Mouse (Mus musculus) liver, embryonic 15.5 days (tissue): ENCODE results near the gene Itpr2. TPM values are rescaled to one million over a fixed set of nuclear protein-coding genes. Genes with fewer than 3 reads are reported as not detected.

Experiments
- ATAC-seq: fragments of 200-750 bp; cut with Nextera tagmentation; 2 replicates; pipeline ENCODE4 v1.8.0; 2017; ENCODE audit warnings: moderate number of reproducible peaks, mild to moderate bottlenecking, moderate library complexity; ENCODE audit not compliant: insufficient read depth
- H3K27ac ChIP-seq: fragments of 300-500 bp; sonication (generic); replicated peaks from 2 replicates; pipeline ENCODE4 v1.5.1; 2015; ENCODE audit warnings: mild to moderate bottlenecking, inconsistent platforms
- H3K27me3 ChIP-seq: fragments of 300-500 bp; sonication (generic); 2 replicates; pipeline ENCODE4 v1.6.1; 2015; ENCODE audit warnings: mild to moderate bottlenecking, inconsistent platforms
- H3K36me3 ChIP-seq: fragments of 300-500 bp; sonication (generic); replicated peaks from 2 replicates; pipeline ENCODE4 v1.6.1; 2015; ENCODE audit warnings: moderate library complexity, mild to moderate bottlenecking, inconsistent platforms
- H3K4me1 ChIP-seq: fragments of 300-500 bp; sonication (generic); replicated peaks from 2 replicates; pipeline ENCODE4 v1.6.1; 2015; ENCODE audit warnings: inconsistent platforms
- H3K4me2 ChIP-seq: fragments of 300-500 bp; sonication (generic); 2 replicates; pipeline ENCODE4 v1.6.1; 2015; ENCODE audit warnings: moderate library complexity, mild to moderate bottlenecking, inconsistent platforms
- H3K4me3 ChIP-seq: fragments of 300-500 bp; sonication (generic); replicated peaks from 2 replicates; pipeline ENCODE4 v1.5.1; 2015; ENCODE audit warnings: mild to moderate bottlenecking, inconsistent platforms
- H3K9ac ChIP-seq: fragments of 300-500 bp; sonication (generic); 2 replicates; pipeline ENCODE4 v1.6.1; 2015; ENCODE audit warnings: moderate library complexity, mild to moderate bottlenecking, inconsistent platforms
- H3K9me3 ChIP-seq: fragments of 300-500 bp; sonication (generic); replicated peaks from 2 replicates; pipeline ENCODE4 v1.6.1; 2016; ENCODE audit warnings: inconsistent platforms
- WGBS: fragments of 180-500 bp; shearing (Covaris S2); methylation state at CpG from one replicate; pipeline ENCODE4 v1.1.7; 2015; ENCODE audit warnings: mixed read lengths; ENCODE audit not compliant: insufficient replicate concordance; 5-methylcytosine and 5-hydroxymethylcytosine counted together
- polyA plus RNA-seq: library from polyadenylated mRNA; unstranded; fragments of >200 nt; fragmentation: Nextera tagmentation; extraction: Ambion mirVana; gene quantifications from 2 replicates; pipeline ENCODE4 v1.2.1, GENCODE M21; 2015

Gene Itpr2
- polyA plus RNA-seq, 1 experiment from 2014 or later, result 4.2 TPM

DNA sequence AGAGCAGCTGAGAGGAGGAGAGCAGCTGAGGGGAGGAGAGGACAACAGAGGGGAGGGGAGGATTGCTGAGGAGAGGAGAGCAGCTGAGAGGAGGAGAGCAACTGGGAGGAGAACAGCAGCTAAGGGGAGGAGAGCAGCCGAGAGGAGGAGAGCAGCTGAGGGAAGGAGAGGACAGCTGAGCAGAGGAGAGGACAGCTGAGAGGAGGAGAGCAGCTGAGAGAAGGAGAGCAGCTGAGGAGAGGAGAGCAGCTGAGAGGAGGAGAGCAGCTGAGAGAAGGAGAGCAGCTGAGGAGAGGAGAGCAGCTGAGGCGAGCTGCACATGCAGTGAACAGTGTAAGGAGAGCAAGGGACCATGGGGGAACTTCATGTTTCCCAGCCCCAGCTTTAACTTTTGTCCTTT, 62.2 kb downstream of the Itpr2 start:
- Histone ChIP-seq H3K36me3 (no peaks in the 10 kb centered on the region), H3K27ac (no peak overlapping the region), H3K9me3 (no peaks in the 10 kb centered on the region), H3K27me3 (no peaks in the 10 kb centered on the region; the same call in 1 of the 2 replicates), H3K4me1 (no peaks in the 10 kb centered on the region), H3K4me2 (no peak overlapping the region), H3K9ac (no peak overlapping the region), H3K4me3 (no peak overlapping the region)
- WGBS, result 35% methylated on average over 2 of the region's 2 CpGs
- ATAC-seq, result no peak

DNA sequence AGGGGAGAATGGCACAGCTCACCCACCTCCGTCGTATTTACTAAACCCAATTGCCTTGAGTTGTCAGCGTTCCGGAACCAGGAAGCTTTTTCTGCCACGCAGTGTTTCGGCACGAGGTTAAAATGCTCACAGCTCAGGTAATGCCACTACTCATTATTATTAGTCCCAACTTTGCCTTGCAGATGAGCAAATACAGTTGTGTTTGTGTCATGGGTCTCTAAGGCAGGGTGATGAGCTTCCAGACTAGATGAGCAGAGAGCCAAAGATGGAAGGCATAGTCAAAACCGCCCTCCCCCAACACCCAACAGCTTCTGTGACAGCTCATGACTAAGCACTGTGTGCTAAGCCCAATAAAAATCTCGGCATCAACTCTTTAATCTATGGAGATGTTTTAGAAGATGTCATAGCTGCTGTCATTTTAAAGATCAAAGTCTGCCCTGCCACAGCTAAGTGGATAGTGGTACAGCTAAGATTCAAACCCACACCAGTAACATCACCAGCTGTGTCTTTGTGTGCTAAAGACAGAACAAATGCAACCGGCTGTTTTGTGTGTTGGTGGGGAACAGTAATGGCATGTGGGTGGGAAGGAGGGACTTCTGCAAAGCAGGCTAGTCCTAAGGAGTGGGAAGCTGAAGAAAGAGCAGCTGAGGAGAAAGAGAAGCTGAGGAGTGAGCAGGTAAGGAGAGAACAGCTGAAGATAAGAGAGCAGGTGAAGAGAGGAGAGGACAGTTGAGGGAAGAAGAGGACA, 62.8 kb downstream of the Itpr2 start:
- Histone ChIP-seq H3K27me3 (no peaks in the 10 kb centered on the region; the same call in 1 of the 2 replicates), H3K9me3 (no peaks in the 10 kb centered on the region), H3K9ac (no peak overlapping the region), H3K27ac (no peak overlapping the region), H3K4me3 (no peak overlapping the region), H3K36me3 (no peaks in the 10 kb centered on the region), H3K4me2 (no peak overlapping the region), H3K4me1 (no peaks in the 10 kb centered on the region)
- WGBS, result 70% methylated on average over 10 of the region's 10 CpGs
- ATAC-seq, result no peak

DNA sequence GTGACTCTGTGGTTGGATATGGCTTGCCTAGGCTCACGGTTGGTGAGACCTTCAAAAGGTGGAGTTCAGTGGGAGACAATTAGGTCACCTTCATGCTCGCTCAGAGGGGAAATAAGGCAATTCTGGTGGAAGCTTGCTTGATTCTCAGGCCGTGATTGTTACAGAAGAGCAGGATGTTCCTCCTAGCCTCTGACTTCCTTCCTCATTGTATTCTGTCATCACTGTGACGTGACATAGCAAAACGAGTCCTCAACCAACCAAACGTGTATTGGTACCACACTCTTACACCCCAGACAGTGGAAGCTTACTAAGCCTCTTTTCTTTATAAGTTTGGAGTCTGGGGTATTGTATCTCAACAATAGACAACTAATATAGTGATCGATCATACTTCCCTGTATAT, 64.0 kb downstream of the Itpr2 start:
- H3K36me3 ChIP-seq, result no peaks in the 10 kb centered on the region
- H3K27ac ChIP-seq, result no peak overlapping the region
- H3K4me3 ChIP-seq, result no peak overlapping the region
- no peaks in the 10 kb centered on the region for H3K9me3 ChIP-seq
- H3K9ac ChIP-seq, result no peak overlapping the region
- no peak overlapping the region for H3K4me2 ChIP-seq
- H3K27me3 ChIP-seq, result no peaks in the 10 kb centered on the region; the same call in 1 of the 2 replicates
- H3K4me1 ChIP-seq, result no peaks in the 10 kb centered on the region
- no peak for ATAC-seq
- 26% methylated on average over 7 of the region's 7 CpGs for WGBS

DNA sequence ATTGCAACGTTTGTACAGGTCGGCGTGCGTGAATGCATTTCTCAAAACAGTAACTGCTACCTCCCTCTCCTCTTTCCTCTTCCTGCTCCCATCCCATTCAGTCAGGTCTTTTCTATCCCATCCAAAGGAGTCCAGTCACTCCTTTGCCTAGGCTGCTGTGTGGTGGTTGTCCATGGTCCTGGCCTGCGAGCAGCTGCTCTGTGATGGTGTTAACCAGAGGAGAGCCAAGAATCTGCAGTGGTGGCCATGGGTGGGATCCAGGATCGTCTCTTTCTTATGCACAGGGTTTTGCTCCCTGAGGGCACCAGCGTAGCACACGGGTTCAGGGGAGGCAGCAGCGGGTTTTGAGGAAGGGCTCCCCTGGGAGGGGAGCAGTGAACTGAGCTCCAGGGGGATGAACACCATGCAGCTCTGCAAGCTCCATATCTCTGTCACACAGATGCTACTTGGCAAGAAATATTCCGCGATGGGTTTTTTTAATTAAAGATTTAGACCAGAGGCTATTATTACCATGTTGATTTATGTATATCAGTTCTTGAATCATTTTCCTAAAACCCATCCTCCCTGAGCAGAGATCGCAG, 65.0 kb downstream of the Itpr2 start:
- no peak for ATAC-seq
- WGBS, result 47% methylated on average over 12 of the region's 12 CpGs
- Histone ChIP-seq H3K4me2 (no peak overlapping the region), H3K9ac (no peak overlapping the region), H3K4me1 (no peaks in the 10 kb centered on the region), H3K27me3 (no peaks in the 10 kb centered on the region), H3K9me3 (no peaks in the 10 kb centered on the region), H3K4me3 (no peak overlapping the region), H3K27ac (no peak overlapping the region), H3K36me3 (no peaks in the 10 kb centered on the region)

DNA sequence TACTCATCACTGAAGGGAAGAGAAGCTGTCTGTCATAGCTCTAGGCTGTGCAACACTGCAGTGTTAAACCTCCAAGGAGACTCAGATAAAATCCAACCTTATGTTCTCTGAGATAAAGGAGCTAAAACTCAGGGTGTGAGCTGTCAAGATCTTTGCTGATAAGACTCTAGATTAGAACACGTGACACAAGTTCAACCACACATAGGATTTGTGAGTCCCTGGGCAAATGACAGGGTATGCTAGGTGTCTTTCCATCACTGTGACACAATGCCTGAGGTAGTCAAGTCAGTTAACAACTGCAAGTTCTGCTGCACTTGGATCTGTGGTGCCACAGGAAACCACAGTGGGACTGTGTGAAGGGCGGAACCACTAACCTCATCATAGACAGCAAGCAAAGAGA, 67.8 kb downstream of the Itpr2 start:
- H3K27ac ChIP-seq, result no peak overlapping the region
- no peaks in the 10 kb centered on the region for H3K9me3 ChIP-seq
- 39% methylated on average over 2 of the region's 2 CpGs for WGBS
- ATAC-seq, result no peak
- H3K27me3 ChIP-seq, result no peaks in the 10 kb centered on the region
- 0 out of 2 replicates have a peak, but pooled peaks cover 3% of the 10 kb centered on the region for H3K4me1 ChIP-seq
- no peak overlapping the region for H3K9ac ChIP-seq
- H3K4me3 ChIP-seq, result no peak overlapping the region
- H3K4me2 ChIP-seq, result no peak overlapping the region
- H3K36me3 ChIP-seq, result no peaks in the 10 kb centered on the region

DNA sequence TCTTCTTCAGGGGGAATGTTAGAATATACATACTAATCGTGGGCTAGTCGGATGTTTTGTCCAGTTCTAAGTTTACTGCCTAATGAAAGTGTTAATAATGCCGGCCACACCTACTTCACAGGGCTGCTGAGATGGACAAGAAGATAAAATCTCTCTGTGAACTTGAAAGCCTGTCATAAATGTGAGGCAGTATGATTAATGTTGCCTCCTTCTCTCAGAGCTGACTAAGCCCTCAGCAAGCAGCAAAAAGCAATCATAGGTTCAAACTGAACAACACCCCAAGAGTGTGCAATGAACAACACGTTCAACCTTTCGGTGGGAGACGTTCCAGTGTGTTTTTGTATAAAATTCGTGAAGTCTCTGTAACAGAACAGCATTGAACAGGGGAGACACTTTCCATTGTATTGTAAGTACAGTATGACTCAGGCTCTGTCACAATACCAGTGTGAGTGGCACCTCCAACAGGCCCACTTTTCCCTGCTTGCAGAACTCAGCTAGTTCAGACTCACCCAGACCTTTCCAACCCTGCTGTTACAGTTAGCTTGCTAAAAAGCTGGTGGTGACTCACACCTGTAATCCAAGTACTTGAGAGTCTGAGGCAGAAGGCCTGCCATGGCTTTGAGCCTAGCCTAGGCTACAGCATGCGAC, 69.7 kb downstream of the Itpr2 start:
- no peak for ATAC-seq
- H3K27me3 ChIP-seq, result no peaks in the 10 kb centered on the region
- no peak overlapping the region for H3K4me3 ChIP-seq
- no peaks in the 10 kb centered on the region for H3K36me3 ChIP-seq
- no peak overlapping the region for H3K27ac ChIP-seq
- no peaks in the 10 kb centered on the region for H3K9me3 ChIP-seq
- H3K9ac ChIP-seq, result no peak overlapping the region
- 0 out of 2 replicates have a peak, but pooled peaks cover 3% of the 10 kb centered on the region for H3K4me1 ChIP-seq
- no peak overlapping the region for H3K4me2 ChIP-seq
- WGBS, result 53% methylated on average over 8 of the region's 8 CpGs

DNA sequence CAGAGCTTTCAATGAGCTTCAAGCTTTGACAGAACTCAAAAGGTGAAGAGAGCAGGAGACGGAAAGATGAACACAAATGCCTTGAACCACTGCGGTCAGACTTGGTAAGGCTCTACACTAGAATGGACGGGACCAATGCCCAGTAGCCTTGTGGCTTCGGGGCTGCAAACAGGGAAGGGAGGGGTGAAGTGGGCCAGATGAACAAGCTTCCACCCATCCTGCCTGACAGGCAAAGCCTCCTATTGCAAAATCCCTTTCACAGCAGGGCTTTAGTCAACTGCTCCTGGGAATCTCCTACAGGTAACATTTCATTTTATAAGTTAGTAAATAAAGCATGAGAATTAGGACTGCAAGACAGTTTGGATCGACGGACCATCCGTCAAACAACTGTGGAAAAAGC, 70.2 kb downstream of the Itpr2 start:
- no peak overlapping the region for H3K4me3 ChIP-seq
- H3K4me1 ChIP-seq, result 0 out of 2 replicates have a peak, but pooled peaks cover 3% of the 10 kb centered on the region
- H3K9ac ChIP-seq, result no peak overlapping the region
- H3K27me3 ChIP-seq, result no peaks in the 10 kb centered on the region
- H3K9me3 ChIP-seq, result no peaks in the 10 kb centered on the region
- no peak for ATAC-seq
- no peaks in the 10 kb centered on the region for H3K36me3 ChIP-seq
- no peak overlapping the region for H3K4me2 ChIP-seq
- no peak overlapping the region for H3K27ac ChIP-seq
- 64% methylated on average over 7 of the region's 7 CpGs for WGBS

DNA sequence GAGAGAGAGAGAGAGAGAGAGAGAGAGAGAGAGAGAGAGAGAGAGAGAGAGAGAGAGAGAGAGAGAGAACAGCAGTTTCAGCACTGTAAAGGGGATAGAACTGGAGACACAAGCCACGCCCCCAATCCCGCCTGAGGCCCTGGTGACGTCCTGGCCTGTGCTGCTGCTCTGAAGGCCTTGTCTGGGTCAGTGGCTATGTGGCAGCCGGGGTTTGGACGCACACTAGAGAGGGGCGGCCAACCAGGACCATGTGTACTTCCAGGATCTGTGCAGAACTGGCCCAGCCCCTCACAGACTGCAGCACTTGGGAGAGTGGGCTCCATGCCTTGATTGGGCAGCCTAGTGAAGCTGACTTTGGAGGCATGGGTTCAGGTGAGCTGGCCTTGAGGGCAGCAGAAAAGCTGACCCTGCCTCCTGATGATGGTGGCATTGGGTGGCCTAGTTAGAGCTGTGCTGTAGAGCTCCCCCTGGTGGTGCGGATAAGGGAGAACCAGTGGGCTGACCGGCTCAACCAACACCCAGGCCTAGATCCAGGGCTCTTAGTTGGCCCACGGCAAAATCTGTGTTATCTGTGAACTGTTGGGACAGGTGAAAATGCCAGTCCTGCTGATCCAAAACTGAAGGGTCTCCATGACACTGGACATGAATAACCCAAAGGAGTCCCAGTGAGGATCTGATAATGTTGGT, 72.2 kb downstream of the Itpr2 start:
- H3K4me2 ChIP-seq, result no peak overlapping the region
- 41% methylated on average over 9 of the region's 9 CpGs for WGBS
- no peaks in the 10 kb centered on the region for H3K27me3 ChIP-seq
- H3K9ac ChIP-seq, result no peak overlapping the region
- H3K9me3 ChIP-seq, result no peaks in the 10 kb centered on the region
- H3K27ac ChIP-seq, result no peak overlapping the region
- ATAC-seq, result peak; percentile 46; the same call in 1 of the 2 replicates
- no peak overlapping the region for H3K4me3 ChIP-seq
- 0 out of 2 replicates have a peak, but pooled peaks cover 3% of the 10 kb centered on the region for H3K4me1 ChIP-seq
- H3K36me3 ChIP-seq, result no peaks in the 10 kb centered on the region

DNA sequence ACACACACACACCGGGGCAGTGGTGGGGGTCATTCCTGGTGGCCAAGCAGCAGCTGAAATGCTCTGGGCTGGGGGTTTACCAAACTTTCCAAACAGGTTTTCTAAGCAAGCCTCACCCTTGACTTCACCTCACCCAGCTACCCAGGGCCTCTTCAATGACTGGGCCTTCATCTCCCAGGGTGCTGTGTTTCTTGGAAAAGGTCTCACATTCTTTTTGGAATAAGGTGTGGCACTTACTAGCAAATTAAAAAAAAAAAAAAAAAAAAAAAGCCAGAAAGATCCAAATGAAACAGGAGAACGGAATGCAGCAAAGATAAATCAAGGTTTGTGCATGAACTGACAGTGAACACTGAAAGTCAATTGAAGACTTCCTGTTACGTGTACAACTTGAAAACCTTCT, 77.2 kb downstream of the Itpr2 start:
- no peak overlapping the region for H3K4me3 ChIP-seq
- no peak overlapping the region for H3K9ac ChIP-seq
- no peaks in the 10 kb centered on the region for H3K27me3 ChIP-seq
- ATAC-seq, result no peak
- H3K36me3 ChIP-seq, result no peaks in the 10 kb centered on the region
- no peaks in the 10 kb centered on the region for H3K9me3 ChIP-seq
- H3K4me1 ChIP-seq, result 0 out of 2 replicates have a peak, but pooled peaks cover 1% of the 10 kb centered on the region
- no peak overlapping the region for H3K4me2 ChIP-seq
- no peak overlapping the region for H3K27ac ChIP-seq
- 62% methylated on average over 3 of the region's 3 CpGs for WGBS

DNA sequence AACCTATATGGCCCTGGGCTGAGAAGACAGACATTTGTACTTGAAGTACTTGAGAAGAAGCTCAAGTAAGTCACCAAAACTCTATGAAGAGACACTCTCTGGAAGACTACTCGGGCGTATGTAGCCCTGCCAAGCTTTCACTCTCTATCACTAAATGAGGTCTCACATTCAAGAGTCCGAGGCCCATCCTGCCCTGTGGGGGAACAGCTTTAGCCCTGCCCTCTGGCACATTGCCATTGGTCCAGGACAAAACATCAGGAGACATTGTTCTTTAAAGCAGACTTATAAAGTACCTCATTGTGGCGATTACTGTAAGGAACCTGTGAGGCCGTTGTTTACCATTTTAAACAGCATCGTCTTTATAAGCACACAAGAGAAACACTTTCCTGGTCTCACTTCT, 77.7 kb downstream of the Itpr2 start:
- Histone ChIP-seq H3K27me3 (no peaks in the 10 kb centered on the region), H3K36me3 (no peaks in the 10 kb centered on the region), H3K27ac (no peak overlapping the region), H3K9ac (no peak overlapping the region), H3K9me3 (no peaks in the 10 kb centered on the region), H3K4me1 (no peaks in the 10 kb centered on the region), H3K4me2 (no peak overlapping the region), H3K4me3 (no peak overlapping the region)
- 72% methylated on average over 6 of the region's 6 CpGs for WGBS
- no peak for ATAC-seq

DNA sequence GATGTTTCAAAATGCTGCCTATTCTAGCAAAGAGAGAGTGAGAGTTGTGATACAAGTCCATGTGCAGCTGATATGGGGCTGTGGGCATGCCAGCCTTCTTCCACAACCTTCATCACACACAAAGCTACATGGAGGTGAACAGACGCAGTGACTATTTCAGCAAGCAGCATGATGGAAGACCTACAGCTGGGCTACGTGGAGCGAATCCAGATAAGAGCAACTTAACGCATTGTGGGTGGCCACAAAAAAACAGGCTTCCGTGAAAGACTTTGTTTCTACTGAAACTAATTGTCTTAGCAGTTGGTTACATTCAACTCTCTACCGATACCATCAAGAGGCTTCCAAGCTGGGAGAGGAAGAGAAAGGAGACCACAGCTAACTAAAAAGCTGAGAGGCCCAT, 81.3 kb downstream of the Itpr2 start:
- Histone ChIP-seq H3K36me3 (no peaks in the 10 kb centered on the region), H3K9me3 (no peaks in the 10 kb centered on the region), H3K4me3 (no peak overlapping the region), H3K4me2 (no peak overlapping the region), H3K4me1 (no peaks in the 10 kb centered on the region), H3K9ac (no peak overlapping the region), H3K27me3 (no peaks in the 10 kb centered on the region), H3K27ac (no peak overlapping the region)
- no peak for ATAC-seq
- WGBS, result 48% methylated on average over 6 of the region's 6 CpGs
